ENCODE assay signal across 8 mouse cellular contexts in the genomic region with DNA sequence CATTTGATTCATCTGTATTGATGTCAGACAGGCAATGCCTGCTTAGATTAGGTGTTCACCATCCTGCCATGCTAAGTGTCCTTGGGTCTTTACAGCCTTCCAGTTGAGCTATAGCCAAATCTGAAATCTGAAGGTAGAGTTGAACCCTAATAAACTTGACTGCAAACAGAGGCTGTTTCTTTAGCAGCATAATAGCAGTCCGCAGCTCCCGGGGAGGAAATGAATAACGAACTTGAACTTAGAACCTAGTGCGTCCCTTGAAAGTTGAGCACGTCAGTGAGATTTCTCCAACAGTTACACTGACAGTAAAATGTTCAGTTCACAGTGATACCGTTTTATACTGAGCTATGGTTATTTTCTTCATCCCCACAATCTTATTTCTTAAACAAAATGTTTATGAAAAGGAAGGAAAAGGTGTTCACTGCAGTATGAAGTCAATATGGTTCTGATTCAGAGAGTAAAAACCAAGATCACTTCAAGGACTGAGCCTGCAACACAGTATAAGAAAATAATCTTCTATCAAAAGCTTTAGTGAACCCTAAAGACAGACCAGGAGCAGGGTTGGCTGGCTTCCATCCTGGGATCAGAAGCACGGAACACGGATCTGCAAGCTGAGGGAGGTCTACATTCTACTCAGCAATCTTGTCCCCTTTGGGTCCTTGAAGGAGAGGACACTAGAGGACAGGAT.
DNase-seq lines count a peak whose midpoint lies in the region; ATAC-seq and TF ChIP-seq lines count a peak whose summit lies in the region.

No protein-coding gene starts in this region.

- TF ChIP-seq CTCF in liver, adult 2 months (IDR thresholded peaks at IDR 0.05; ENCODE audit: low read depth, low read length): no peak
- TF ChIP-seq CTCF in embryonic fibroblast, embryonic 13.5 days (IDR thresholded peaks at IDR 0.05; ENCODE audit: borderline replicate concordance, insufficient read depth, low read length): no peak
- no peak for TF ChIP-seq CTCF in liver, embryonic 14.5 days (IDR thresholded peaks at IDR 0.05; ENCODE audit: low read depth)

- H3K4me2 ChIP-seq in hindbrain, embryonic 16.5 days (ENCODE audit: low read length): peak overlapping the region; percentile 68
- peak overlapping the region; percentile 64 for H3K4me2 ChIP-seq in liver, embryonic 14.5 days (ENCODE audit: low read depth)
- H3K4me2 ChIP-seq in stomach, embryonic 16.5 days (ENCODE audit: low read depth, low read length): peak overlapping the region; percentile 55

- H3K36me3 ChIP-seq in liver, adult 2 months (ENCODE audit: control insufficient read depth, insufficient read depth, low read length): no peaks in the 10 kb centered on the region
- no peaks in the 10 kb centered on the region for H3K36me3 ChIP-seq in hindbrain, embryonic 16.5 days (ENCODE audit: control insufficient read depth, insufficient read depth, low read length)
- no peaks in the 10 kb centered on the region for H3K36me3 ChIP-seq in liver, embryonic 14.5 days (replicated peaks; ENCODE audit: control insufficient read depth, insufficient read depth, low read depth)
- H3K36me3 ChIP-seq in stomach, embryonic 16.5 days (ENCODE audit: control insufficient read depth, insufficient read depth, low read length): no peaks in the 10 kb centered on the region

- H3K4me1 ChIP-seq in liver, adult 2 months (ENCODE audit: control insufficient read depth, insufficient read depth, low read length): peaks cover 4% of the 10 kb centered on the region; the same call in 1 of the 2 replicates
- peaks cover 25% of the 10 kb centered on the region for H3K4me1 ChIP-seq in embryonic fibroblast, embryonic 13.5 days (ENCODE audit: control insufficient read depth, insufficient read depth, low read length)
- peaks cover 27% of the 10 kb centered on the region for H3K4me1 ChIP-seq in hindbrain, embryonic 16.5 days (ENCODE audit: control insufficient read depth, insufficient read depth, low read depth, low read length)
- H3K4me1 ChIP-seq in liver, embryonic 14.5 days (replicated peaks; ENCODE audit: control insufficient read depth in 2 of 2, insufficient read depth in 2 of 2, low read length in 1 of 2): peaks cover 23 to 30% of the 10 kb centered on the region in 2 experiments
- H3K4me1 ChIP-seq in stomach, embryonic 16.5 days (ENCODE audit: control insufficient read depth, insufficient read depth, low read length): peaks cover 30% of the 10 kb centered on the region

- TF ChIP-seq EP300 in liver, embryonic 14.5 days (IDR thresholded peaks at IDR 0.05; ENCODE audit: low read depth): no peak

- H3K9ac ChIP-seq in liver, adult 2 months (ENCODE audit: low read depth, low read length): peak overlapping the region; percentile 42; the same call in 1 of the 2 replicates
- H3K9ac ChIP-seq in hindbrain, embryonic 16.5 days (ENCODE audit: low read depth, low read length): peak overlapping the region; percentile 61
- H3K9ac ChIP-seq in liver, embryonic 14.5 days (replicated peaks): no peak overlapping the region
- H3K9ac ChIP-seq in stomach, embryonic 16.5 days (ENCODE audit: low read length): peak overlapping the region; percentile 67

- peak; percentile 54 for DNase-seq in liver, adult 2 months (ENCODE audit: extremely low read depth, low read depth, low spot score)
- DNase-seq in liver: no peak
- no peak for DNase-seq in liver, embryonic 14.5 days (ENCODE audit: low read depth in 3 of 3, low spot score in 3 of 3)
- no peak for DNase-seq in frontal cortex, postnatal 10 days (ENCODE audit: low spot score in 2 of 2)
- no peak for DNase-seq in urinary bladder, adult 18-20 months (ENCODE audit: low spot score in 2 of 2)

- WGBS in liver, adult 2 months: 2% methylated on average over 8 of the region's 8 CpGs
- 12% methylated on average over 8 of the region's 8 CpGs for WGBS in hindbrain, embryonic 16.5 days
- 24% methylated on average over 8 of the region's 8 CpGs for WGBS in liver, embryonic 14.5 days (ENCODE audit: insufficient replicate concordance)
- 6% methylated on average over 8 of the region's 8 CpGs for WGBS in stomach, embryonic 16.5 days

- peak overlapping the region; percentile 20 for H3K27ac ChIP-seq in liver, adult 2 months (replicated peaks; ENCODE audit: insufficient read depth, low read depth, low read length)
- peak overlapping the region; percentile 94 for H3K27ac ChIP-seq in embryonic fibroblast, embryonic 13.5 days (ENCODE audit: insufficient read depth, low read length)
- H3K27ac ChIP-seq in hindbrain, embryonic 16.5 days (ENCODE audit: low read depth, low read length): peak overlapping the region; percentile 95
- peak overlapping the region; percentile 0 for H3K27ac ChIP-seq in liver, embryonic 14.5 days
- peak overlapping the region; percentile 93 for H3K27ac ChIP-seq in stomach, embryonic 16.5 days (ENCODE audit: low read length)

- no peaks in the 10 kb centered on the region for H3K9me3 ChIP-seq in hindbrain, embryonic 16.5 days (ENCODE audit: control insufficient read depth, low read length)
- H3K9me3 ChIP-seq in liver, embryonic 14.5 days (ENCODE audit: control insufficient read depth, low read length): no peaks in the 10 kb centered on the region
- no peaks in the 10 kb centered on the region for H3K9me3 ChIP-seq in stomach, embryonic 16.5 days (replicated peaks; ENCODE audit: control insufficient read depth, low read length)

- no peak overlapping the region; the same call in 1 of the 2 replicates for H3K4me3 ChIP-seq in liver, adult 2 months (ENCODE audit: insufficient read depth, low read depth, low read length)
- no peak overlapping the region for H3K4me3 ChIP-seq in embryonic fibroblast, embryonic 13.5 days (ENCODE audit: insufficient read depth, low read length)
- H3K4me3 ChIP-seq in hindbrain, embryonic 16.5 days (ENCODE audit: low read length): peak overlapping the region; percentile 41
- H3K4me3 ChIP-seq in liver, embryonic 14.5 days (ENCODE audit: insufficient read depth in 1 of 2, low read depth in 2 of 2, low read length in 2 of 2): peak overlapping the region; percentile 15 to 49; a peak in 3 of 4 replicates
- H3K4me3 ChIP-seq in stomach, embryonic 16.5 days (replicated peaks; ENCODE audit: low read length): peak overlapping the region; percentile 46

- TF ChIP-seq POLR2A in liver, adult 2 months (IDR thresholded peaks at IDR 0.05; ENCODE audit: extremely low read depth, insufficient read depth, low read length): no peak
- 0 out of 2 replicates have a peak, but pooled peaks have one; percentile 40 for TF ChIP-seq POLR2A in embryonic fibroblast, embryonic 13.5 days (IDR thresholded peaks at IDR 0.05; ENCODE audit: low read depth, low read length)

- no peaks in the 10 kb centered on the region for H3K79me2 ChIP-seq in liver, adult 2 months (ENCODE audit: control insufficient read depth, insufficient read depth, low read length)

- no peaks in the 10 kb centered on the region for H3K27me3 ChIP-seq in liver, adult 2 months (ENCODE audit: control insufficient read depth, insufficient read depth, low read length)
- no peaks in the 10 kb centered on the region for H3K27me3 ChIP-seq in hindbrain, embryonic 16.5 days (replicated peaks; ENCODE audit: control insufficient read depth, insufficient read depth, low read length)
- H3K27me3 ChIP-seq in liver, embryonic 14.5 days (ENCODE audit: control insufficient read depth, insufficient read depth, low read length): no peaks in the 10 kb centered on the region
- no peaks in the 10 kb centered on the region for H3K27me3 ChIP-seq in stomach, embryonic 16.5 days (ENCODE audit: control insufficient read depth, insufficient read depth, low read length)

- ATAC-seq in hindbrain, embryonic 16.5 days: peak; percentile 79
- ATAC-seq in liver, embryonic 14.5 days (ENCODE audit: insufficient read depth): peak; percentile 75
- ATAC-seq in stomach, embryonic 16.5 days (ENCODE audit: insufficient read depth, low FRiP score): peak; percentile 73

Comparison
In these comparisons a context has a peak if more than half of its experiments do, and no peak if none do; other contexts are left out.
1. H3K4me3 ChIP-seq: peak in hindbrain, embryonic 16.5 days (single experiment), liver, embryonic 14.5 days (2 of 2) and stomach, embryonic 16.5 days (single experiment); none in liver, adult 2 months (single experiment) and embryonic fibroblast, embryonic 13.5 days (single experiment).
2. H3K27ac ChIP-seq: peak in every context shown above with its lines; median percentile 95 in hindbrain, embryonic 16.5 days; 94 in embryonic fibroblast, embryonic 13.5 days; 93 in stomach, embryonic 16.5 days; 20 in liver, adult 2 months; 0 in liver, embryonic 14.5 days.
3. Peak in every context shown above with its lines, with median percentiles within 50 percentile points of each other: ATAC-seq and H3K4me2 ChIP-seq.